Mouse (Mus musculus) kidney, adult 8-10 months (tissue): ENCODE data around the gene Cog6.

Experiments used
- DNase-seq, 2 experiments: peaks; one replicate each; pipeline ENCODE4 v3.0.0; 2022

The Cog6 gene

DNA sequence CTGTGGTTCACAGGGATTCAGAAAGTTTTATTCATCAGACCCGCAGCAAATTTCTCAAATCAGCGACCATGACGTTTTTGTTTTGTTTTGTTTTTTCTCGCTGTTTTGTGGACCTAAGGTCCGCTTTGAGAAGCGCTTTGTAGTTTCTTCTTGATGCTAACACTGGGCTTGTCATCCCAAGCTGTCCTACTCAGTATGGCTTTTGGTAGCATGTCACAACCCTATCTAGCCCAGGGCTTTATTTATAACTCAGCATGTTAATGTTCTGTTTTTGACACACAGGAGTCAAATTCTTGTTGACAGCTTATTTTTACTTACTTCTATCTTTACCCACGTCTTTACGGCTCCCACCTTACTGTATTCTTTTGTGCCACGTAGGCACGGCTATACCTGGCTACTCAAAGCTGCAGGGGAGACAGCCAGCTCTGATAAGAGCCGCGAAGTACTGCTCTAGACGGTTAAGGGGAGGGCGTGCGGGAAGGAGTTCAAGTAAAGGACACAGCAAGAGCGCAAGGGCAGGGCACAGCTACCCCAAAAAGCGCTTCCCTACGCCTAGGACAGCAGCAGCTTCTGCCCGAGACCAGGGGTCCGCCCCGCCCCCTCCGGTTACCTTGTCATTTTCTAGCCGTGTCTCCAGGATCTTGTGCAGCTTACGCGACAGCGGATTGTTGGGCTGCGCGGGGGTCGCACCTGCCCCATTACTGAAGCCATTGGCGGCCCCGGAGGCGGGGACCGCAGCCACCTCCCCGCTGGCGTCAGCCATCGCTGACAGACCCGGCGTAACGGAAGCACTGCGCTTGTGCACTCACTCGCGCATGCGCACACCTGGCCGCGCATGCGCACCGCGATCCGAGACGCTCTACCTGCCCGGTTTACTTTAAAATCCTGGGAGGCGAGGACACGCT, at the start of gene Cog6:
Gene Cog6 (minus strand): TSS at position 802 of the 905 bp plus-strand sequence.
- peak; percentile 77 to 82 for DNase-seq

DNA sequence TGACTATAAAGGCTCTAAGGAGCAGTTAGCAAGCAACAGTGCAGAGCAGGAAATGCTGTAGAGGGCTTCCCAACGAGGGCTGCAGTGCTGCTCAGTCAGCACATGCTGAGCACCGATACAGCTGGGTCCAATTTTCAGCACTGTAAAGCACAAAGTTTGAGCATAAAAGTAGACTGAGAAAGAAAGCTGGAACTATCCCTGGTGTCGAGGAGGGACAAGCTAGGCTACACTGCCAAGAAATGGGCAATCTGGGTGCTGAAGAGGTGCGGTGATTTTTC, 49.0 kb upstream of the Cog6 start:
- DNase-seq, result no peak

DNA sequence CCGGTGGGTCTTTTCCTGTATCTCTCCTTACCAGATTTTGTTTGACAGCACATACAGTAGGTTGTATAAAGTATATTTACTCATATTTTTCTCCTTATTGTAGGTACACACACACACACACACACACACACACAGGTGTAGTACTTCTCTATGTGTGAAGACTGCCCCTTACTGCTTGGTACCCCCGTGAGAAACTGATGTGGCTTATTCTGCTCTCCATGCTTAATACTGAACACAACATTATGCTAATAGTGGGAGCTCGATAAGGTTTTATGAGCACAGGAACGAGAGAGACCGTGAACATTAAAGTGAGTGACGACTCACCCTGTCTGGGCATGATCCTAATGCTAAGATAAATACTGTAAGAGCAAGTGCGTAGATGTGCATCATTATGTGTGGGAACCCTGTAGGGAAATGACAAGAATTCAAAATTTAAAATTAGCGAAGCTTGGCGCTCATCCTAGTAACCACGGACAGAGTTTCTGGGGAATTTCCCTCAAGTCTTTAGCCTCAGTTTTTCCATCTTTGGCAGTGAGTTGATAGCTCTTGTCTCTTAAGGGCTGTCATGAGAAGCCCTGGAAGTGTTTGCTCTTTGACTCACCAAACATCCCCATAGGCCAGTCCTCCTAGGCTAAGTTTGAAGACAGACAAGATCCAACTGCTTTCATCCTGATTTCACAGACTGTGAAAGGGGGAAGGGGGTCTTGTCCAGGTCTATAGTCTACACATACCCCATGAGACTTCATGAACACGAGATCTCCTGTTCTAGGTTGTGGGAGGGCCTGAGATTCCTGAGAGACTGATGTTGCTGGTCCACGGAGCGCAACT, 48.4 kb upstream of the Cog6 start:
- no peak for DNase-seq

DNA sequence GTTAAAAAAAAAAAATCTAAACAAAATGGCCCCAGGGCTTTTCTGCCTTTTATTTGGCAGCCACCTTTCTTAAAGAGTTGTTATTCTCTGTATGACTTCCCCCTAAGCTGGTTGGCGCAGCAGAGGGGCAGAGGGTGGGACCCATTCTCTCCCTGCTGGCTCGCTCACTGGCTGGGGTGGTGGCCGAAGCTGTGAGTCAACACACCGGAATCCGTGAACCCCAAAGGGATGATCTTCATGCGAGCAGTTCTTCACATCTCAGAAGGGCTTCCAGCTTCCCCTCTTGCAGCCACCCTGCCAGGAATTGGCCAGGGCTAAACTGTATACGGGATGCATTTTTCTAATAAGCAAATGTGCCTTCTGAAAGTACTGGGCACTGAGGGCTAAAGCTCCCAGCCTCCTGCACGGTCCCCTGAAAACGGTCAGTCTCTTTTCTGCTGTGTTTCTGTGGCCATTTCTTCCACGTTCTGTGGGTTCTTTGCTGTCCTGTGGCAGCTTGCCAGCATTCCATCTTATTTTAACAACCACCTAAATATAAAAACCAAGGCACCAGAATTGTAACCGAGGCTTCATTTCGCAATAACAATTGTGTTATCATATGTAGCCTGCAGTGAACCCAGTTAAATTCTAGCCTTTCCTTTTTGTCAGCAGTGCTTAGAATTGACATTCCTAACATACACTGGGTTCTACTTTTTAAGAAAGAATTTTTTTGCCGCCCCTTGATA, 46.5 kb upstream of the Cog6 start:
- DNase-seq, result no peak

DNA sequence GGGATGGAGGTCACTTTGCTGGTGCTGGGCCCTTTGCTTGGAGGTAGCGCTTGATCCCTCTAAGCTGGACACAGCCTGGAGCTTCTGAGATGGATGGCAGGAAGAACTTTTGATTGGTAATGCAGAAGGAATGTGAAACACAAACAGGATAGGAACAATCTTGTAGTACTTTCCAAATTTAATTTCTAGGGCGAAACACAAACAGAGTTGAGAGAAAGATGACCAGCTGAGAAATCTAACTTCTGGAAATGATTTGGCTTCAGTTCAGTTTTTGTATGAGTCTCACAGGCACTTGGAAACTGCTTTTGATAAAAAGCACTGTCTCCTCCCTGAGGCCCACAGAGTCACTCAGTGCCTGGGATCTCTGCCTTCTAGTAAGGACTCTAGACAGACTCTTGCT, 42.9 kb upstream of the Cog6 start:
- DNase-seq, result no peak

DNA sequence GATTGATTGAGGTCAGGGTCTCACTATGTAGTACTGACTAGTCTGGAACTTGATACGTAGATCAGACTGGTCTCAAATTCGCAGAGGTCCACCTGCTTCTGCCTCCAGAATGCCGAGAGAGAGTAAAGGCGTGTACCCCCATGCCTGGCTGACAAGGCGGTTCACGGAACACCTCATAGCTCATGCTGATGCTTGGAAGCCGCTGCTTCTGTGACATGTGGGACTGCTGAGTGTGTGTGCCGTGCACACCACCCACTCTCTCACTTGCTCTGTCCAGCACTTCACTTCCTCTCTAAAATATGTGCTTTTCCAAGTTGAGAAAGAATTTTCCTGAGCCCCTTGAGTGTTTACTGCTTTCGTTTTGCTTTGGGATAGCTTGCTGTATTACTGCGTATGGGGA, 39.4 kb upstream of the Cog6 start:
- no peak for DNase-seq

DNA sequence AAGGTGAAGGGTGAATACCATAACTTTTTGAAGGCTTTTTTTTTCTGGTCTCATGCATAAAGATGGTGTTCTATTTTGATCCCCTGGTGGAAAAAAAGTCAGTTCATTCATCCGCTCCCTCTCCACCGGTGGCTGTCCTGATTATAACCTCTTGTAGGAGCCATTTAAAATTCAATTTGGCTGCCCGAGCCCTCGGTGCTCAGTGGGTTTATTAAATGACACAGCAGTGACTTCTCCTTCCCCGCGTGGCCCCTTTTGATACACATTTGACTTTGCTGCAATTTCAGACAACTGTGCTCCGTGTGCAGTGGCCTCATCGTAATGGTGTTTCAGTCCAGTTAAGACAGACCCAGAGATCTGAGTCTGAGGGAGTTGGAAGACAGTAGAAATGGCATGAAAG, 35.3 kb upstream of the Cog6 start:
- no peak for DNase-seq

DNA sequence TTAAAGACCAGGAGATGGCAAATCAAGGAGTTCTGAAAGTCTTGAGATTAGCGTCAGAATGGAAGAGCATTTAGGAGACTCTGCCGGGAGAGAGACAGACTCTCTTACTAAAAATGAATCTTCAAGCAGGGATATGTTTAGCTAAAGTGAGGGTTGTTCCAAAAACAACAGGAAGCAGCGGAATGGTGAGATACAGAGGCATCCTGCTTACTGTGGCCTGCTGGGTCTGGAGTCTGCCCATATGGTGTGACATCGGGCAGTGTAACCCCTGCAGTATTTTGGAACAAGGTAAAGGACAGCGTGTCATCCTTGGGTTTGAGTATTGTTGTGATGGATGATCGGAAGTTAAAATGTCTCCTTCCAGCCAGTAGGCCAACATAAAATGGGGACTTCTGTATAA, 29.3 kb upstream of the Cog6 start:
- no peak for DNase-seq

DNA sequence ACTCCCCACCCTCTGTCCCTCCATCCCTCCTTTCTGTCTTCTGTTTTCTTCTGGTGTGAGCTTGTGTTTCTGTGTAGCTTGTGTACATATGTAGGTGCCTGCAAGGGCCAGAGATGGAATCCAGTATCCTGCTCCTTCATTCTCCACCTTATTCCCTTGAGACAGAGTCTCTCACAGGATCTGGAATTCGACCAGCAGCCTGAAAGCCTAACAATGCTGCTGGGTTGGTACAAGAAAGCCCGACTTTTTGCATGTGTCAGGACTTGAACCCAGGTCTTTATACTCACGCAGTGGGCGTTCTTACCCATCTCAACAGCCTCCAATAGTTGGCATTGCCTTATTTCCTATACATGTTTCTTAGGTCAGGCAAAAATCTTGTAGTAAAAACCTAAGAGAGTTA, 28.7 kb upstream of the Cog6 start:
- no peak for DNase-seq

DNA sequence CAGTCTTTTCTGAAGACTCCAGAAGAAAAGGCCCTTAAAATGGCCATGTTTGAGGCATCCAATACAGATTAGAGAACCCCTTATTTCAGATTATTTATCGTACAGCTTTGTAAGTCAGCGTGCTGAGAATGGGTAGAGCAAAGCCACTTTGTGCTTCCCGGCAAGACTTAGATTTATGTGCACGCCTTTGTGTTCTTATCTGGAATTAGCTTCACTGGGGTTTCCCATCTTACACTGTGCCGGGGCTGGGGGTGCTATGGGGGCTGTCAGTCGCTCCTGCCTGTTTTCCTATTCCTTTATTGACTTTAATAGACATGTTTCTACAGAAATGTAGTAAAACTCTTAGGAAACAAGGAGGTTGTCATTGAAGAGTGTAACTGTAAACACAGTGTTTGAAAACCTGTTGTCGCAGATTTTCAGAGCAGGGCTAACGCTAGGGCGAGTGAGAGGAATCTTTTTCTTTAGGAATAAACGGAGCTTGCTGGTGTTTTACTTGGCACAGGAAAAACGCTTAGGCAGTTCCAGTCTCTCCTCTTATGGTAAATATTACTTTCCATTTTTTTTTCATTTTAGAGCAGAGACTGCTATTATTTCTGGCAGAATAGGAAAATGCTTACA, 27.8 kb upstream of the Cog6 start:
- no peak for DNase-seq

DNA sequence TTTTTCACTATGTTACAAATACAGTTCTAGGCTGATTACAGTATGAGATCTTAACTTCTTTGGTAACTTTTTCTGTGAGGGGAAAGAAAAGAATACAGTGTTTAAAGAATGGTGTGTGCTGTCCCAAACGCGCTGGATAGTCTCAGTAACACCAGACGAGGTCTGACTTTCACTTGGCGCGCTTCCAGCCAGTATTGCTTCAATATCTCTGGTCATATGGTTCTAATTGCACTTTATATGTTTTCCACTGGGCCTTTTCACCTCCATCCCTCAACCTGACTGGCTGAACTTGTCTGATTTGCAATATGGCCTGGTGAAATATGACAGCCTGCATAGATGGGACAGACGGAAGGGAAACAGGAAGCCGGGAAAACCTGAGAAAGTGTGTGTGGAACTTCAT, 27.2 kb upstream of the Cog6 start:
- DNase-seq, result no peak

DNA sequence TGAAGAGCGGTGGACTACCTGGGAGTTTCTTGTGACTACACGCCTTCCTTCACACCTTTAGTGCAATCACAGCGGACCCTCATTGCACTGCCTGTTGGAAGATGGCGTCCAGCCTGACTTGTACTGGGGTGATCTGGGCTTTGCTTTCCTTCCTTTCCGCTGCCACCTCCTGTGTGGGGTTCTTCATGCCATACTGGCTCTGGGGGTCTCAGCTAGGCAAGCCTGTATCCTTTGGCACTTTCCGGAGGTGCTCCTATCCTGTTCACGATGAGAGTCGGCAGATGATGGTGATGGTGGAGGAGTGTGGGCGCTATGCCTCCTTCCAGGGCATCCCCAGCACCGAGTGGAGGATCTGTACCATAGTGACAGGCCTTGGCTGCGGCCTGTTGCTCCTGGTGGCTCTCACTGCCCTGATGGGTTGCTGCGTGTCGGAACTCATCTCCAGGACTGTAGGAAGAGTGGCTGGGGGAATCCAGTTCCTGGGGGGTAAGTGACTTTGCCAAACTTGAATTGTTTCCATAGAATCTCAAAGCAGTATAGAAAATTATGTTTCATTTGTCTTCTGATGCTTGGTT, 26.3 kb upstream of the Cog6 start:
- DNase-seq, result no peak

DNA sequence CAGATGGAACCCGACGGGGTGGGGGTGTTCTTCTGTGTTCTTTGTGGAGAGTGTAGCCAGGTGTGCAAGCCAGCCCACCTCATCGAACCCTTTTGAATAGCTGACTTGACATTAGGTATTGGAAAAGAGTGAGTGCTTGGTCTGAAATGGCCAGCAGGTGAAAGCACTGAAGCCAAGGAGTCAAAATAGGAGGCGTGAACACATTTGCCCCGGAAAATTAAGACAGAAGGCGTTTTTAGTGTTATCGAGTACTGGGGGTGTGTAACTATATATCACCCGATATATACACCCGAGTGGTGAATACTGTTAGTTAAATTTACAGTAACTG, 25.2 kb upstream of the Cog6 start:
- no peak for DNase-seq

DNA sequence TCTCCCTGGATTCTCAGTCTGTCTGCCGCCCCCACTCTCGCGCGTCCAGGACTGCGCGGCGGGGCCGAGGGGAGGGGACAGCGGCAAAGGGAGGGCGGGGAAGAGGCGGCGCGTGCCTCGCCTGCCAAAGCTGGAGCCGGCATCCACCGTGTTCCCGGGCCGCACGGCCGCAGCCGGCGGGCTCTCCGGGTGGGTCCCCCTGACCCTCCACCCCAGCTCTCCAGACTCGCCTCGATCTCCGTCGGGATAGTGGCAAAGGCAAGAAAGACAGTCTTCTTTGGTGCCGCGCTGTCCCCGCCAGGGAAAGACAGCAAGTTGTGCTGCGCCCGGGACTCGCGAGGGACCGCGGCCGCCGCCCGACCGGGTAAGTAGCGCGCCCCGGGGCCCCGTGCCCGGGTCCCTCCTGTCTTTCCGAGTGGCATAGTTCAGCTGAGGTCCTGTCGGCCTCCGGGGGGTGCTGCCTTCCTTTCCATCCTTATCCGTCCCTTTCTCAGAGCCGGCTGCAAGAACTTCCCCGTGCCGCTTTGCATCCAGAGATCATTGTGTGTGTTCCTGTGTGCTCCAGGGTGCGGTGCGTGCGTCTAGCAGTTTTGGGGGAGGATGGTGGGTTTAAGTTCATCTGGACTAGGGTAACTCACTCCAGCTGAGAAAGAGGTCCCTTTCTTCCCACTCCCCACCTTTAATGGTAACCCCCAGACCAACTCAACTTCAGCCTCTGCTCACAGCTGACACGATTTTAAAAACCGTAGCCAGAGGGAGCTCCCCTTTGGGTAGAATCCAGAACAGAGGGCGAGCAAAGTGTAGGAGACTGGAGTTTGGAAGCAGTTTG, 24.6 kb upstream of the Cog6 start, which contains the start of gene Lhfp:
Gene Lhfp (plus strand): TSS at position 118 of the 829 bp plus-strand sequence.
- DNase-seq, result no peak

DNA sequence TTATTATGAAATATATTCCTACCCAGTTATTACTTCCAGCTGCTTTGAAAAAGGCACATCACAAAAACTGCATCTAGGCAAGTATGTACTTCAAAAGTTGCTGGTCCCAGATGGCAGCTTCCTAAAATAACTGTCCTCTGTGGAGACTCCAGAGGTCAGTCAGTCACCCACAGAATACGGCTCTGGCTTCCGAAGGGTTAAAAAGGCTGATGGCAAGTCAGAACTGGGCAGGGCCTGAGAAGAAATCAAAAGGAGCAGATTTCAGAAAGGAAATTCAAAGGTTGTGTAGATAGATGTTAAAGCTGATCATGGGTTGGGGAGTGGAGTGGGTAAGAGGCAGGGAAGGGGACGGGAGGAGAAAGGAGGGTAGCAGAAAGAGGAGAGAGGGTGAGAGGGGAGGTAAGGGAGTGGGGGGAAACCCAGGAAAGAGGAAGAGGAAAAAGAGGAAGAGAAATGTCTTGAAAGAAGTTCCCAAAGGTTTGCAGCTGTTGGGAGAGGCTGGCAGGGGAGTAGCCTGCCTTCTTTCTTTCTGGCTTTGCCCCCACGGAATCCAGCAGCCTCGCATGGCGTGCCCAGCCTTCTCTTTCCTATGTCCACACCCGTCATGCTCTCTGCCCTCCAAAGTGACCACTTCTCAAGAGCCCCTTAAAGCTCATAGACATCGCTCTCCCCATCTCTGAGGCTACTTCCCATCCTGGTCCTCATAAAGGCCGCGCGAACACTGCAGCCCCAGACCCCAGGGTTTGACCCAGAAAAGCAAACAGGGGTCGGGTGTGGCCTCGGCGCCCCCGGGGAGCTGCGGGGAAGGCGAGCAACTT, 23.8 kb upstream of the Cog6 start:
- DNase-seq, result no peak

DNA sequence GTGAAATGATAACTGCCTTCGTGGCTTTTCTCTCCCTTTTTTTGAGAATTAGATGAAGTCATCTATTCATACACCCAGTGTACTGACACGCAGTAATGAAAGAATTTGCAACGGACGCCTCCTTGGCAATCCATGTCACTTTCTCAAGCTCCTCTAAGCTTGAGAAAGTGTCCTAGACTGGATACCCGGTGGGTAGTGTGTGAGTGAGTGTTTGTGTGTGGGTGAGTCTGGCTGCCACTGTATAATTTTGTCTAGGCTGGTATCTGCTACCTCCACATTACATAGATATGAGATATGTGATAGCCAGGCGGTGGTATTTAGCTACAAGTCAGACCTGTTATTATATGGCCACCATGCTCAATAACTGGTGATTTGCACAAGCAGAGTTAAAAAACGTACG, 22.7 kb upstream of the Cog6 start:
- no peak for DNase-seq

DNA sequence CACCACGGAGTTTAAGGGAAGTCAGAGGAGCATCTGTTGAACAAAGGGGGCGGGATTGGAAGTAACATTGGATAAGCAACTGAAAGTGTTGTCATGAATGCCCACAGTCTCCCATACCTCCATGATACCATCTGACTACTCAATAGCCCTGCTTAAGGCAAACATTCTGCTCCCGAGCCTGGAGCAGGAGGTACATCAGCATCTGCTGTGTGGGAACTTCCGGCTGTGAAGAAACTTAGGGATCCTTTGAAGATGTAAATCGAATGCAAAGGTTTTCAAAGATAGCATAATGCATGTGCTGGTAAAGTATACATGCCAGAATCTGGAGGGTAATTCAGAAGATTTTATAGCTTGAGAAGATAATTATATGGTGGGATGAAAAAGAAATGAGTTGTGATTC, 21.9 kb upstream of the Cog6 start:
- no peak for DNase-seq

DNA sequence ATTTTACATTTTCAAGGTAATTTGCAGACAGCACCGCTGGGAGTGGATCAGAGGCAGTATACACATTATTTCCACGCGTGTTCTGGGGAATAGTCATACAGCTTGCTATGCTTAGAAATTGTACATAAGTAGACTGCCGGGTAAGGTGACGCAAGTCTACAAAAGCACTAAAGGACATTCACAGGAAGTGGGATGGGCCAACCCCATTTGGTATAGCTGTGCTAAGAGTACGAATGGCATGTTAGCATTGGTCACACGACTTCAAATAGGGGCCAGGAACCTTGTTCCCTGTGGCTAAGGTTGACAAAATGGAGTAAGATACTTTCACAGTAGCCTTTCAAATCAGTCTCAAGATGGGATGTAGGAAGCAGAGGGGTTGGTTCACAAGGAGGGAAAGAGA, 19.9 kb upstream of the Cog6 start:
- no peak for DNase-seq

DNA sequence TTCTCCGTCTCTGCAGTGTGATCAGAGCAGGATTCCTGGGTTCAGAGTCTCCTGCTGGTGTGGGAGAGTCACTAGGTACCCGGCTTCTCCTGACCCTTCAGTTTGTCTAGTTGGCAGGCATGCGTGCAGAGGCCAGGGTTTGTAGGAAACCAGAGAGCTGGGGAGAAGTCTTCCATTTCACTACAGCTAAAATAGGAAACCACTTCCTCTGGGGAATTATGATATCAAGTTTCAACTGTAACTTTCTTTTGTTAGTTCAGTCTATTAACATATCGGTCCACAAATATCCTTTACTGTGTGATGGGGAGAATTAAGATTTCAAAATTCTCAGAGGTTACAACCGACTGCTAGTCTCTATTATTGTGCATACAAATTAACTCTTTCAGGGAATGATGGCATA, 19.0 kb upstream of the Cog6 start:
- DNase-seq, result no peak

DNA sequence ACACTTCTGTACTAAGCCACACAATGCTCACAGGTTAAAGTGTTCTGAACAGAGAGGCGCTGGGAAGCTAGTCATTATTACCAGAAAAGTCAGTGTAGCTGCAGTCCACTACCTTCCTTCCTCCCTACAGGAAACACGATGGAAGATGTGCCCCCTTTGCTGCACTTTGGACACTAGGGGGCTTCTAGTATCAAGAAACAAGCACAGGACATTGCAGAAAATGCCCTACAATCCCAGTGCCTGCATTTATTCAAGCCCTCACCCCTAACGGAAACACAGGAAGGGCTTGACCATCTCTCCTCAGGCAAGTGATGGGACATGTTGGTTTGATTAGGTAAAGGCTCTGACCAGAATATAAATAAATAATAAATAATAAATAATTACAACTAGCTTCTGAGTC, 16.4 kb upstream of the Cog6 start:
- DNase-seq, result no peak

DNA sequence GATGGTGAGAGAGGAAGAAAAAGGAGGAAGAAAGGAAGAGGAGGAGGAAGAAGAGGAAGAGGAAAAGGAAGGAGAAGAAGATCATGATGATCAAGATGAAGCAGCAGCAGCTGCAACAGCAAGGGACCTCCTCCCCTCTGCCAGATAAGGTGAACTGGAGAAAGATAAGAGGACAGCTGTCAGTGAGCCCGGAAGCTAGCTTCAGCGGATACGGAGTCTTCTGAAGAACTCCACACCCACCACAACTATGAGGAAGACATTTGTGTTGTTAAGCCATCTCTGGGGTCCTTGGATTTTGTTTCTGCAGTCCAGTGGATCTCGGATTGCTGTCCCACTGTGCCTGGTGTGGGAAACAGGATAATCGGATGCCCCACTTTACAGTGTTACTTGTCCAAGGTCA, 15.4 kb upstream of the Cog6 start:
- no peak for DNase-seq
